Mouse (Mus musculus): ENCODE measurements around the gene Tas1r3. TPM values are rescaled to one million over a fixed set of nuclear protein-coding genes. Genes with fewer than 3 reads are reported as not detected.

Gene Tas1r3
- total RNA-seq, 1 experiment = 0.40 TPM

DNA sequence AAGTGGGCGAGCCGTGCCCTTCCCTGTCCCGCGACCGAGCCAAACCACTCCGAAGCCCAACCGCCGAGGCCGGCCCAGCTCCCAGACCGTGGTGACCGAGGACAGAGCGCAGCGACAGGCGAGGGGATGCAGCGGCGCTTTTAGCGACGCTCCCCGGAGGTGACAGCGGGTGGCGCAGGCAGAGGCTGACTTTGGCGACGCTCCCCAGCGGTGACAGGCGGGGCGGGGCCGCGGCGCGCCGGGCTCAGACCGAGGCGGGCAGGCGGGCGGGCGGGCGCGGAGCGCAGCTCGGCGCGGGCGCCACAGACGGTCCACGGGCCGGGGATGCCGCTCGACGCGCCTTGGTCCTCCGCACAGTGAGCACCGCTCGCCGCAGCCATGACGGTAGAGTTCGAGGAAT, 28.9 kb upstream of the Tas1r3 start:
- H3K9me3 ChIP-seq (ENCODE audit: control insufficient read depth, insufficient read depth, low read depth, low read length) = no peaks in the 10 kb centered on the region
- no peak for TF ChIP-seq ZC3H11A (IDR thresholded peaks at IDR 0.05; ENCODE audit: borderline replicate concordance, low read depth, low read length)
- in situ Hi-C loops (cut with MboI; ENCODE audit: low sequenced_read_pairs in 2 of 2, unreplicated experiment in 2 of 2) = no loop called here
- peaks cover 27% of the 10 kb centered on the region for H3K36me3 ChIP-seq (ENCODE audit: control insufficient read depth, insufficient read depth, low read length, poor library complexity, severe bottlenecking)
- peak overlapping the region; percentile 89 to 90 for H3K4me3 ChIP-seq (ENCODE audit: insufficient read depth in 1 of 2, low read depth in 1 of 2, low read length in 2 of 2, poor library complexity in 1 of 2, severe bottlenecking in 1 of 2)
- peaks cover 12 to 17% of the 10 kb centered on the region in 2 experiments for H3K4me1 ChIP-seq (ENCODE audit: control insufficient read depth in 2 of 2, insufficient read depth in 2 of 2, low read length in 2 of 2, poor library complexity in 1 of 2)
- DNase-seq (ENCODE audit: low read depth, low spot score) = peak; percentile 40
- peak overlapping the region; percentile 80 for H3K9ac ChIP-seq (ENCODE audit: insufficient read depth, low read depth, low read length, poor library complexity, severe bottlenecking)
- peak overlapping the region; percentile 36; the same call in 1 of the 2 replicates for H3K27ac ChIP-seq (ENCODE audit: insufficient read depth, low read depth, low read length, poor library complexity, severe bottlenecking)

- in situ Hi-C loops (cut with MboI; ENCODE audit: low sequenced_read_pairs in 2 of 2, unreplicated experiment in 2 of 2) = no loop called here
- TF ChIP-seq ZC3H11A (IDR thresholded peaks at IDR 0.05; ENCODE audit: borderline replicate concordance, low read depth, low read length) (no peak), CHD2 (IDR thresholded peaks at IDR 0.05; ENCODE audit: low read depth, low read length) (0 out of 2 replicates have a peak, but pooled peaks have one; percentile 33), HCFC1 (IDR thresholded peaks at IDR 0.05; ENCODE audit: borderline replicate concordance, insufficient read depth, low read length) (peak; percentile 63; the same call in 1 of the 2 replicates), ZNF384 (IDR thresholded peaks at IDR 0.05; ENCODE audit: low read depth, low read length) (no peak), MAFK (IDR thresholded peaks at IDR 0.05; ENCODE audit: insufficient read depth, low read depth, low read length) (no peak)
- Histone ChIP-seq H3K4me3 (ENCODE audit: insufficient read depth in 1 of 2, low read depth in 1 of 2, low read length in 2 of 2, poor library complexity in 1 of 2, severe bottlenecking in 1 of 2) (peak within 1 kb of the TSS; percentile 89 to 90), H3K4me1 (ENCODE audit: control insufficient read depth in 2 of 2, insufficient read depth in 2 of 2, low read length in 2 of 2, poor library complexity in 1 of 2) (peaks cover 12 to 17% of the 10 kb centered on the region in 2 experiments), H3K27ac (ENCODE audit: insufficient read depth, low read depth, low read length, poor library complexity, severe bottlenecking) (peak within 1 kb of the TSS; percentile 36), H3K36me3 (ENCODE audit: control insufficient read depth, insufficient read depth, low read length, poor library complexity, severe bottlenecking) (peaks cover 32% of the 10 kb centered on the region), H3K9me3 (ENCODE audit: control insufficient read depth, insufficient read depth, low read depth, low read length) (no peaks in the 10 kb centered on the region), H3K9ac (ENCODE audit: insufficient read depth, low read depth, low read length, poor library complexity, severe bottlenecking) (peak within 1 kb of the TSS; percentile 80)
- DNase-seq (ENCODE audit: low read depth, low spot score) = peak; percentile 90
Observed at GRCm38 (mm10) chr4:155891551-155892001, 28.4 kb upstream of the Tas1r3 start, which contains the start of the genes Pusl1 and Acap3. Gene Pusl1 (minus strand): TSS chr4:155891781. Gene Acap3 (plus strand): TSS chr4:155891822.

DNA sequence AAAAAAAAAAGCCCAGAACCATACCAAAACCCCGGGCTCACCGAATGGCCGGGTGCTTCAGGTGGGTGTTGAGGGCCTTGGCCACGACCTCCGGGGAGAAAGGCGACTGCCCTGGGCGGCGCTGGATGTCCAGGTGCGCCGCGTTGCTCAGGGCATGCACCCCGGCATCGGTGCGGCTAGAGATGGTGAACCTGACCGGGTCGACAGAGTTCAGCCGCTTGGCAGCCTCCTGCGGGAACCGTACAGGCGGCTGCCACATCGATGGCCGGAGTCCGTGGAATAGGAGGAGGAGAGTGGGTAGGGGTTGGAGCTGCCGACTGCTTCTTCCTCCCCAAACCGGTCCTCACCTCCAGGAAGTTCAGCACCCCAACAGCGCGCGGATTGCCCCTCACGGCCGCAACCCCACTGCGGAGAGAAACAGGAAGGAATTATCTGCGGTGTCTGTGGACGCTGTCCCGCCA, 27.9 kb upstream of the Tas1r3 start:
- no peak for DNase-seq (ENCODE audit: low read depth, low spot score)
- H3K4me1 ChIP-seq (ENCODE audit: control insufficient read depth in 2 of 2, insufficient read depth in 2 of 2, low read length in 2 of 2, poor library complexity in 1 of 2) = peaks cover 12 to 17% of the 10 kb centered on the region in 2 experiments
- H3K9ac ChIP-seq (ENCODE audit: insufficient read depth, low read depth, low read length, poor library complexity, severe bottlenecking) = peak overlapping the region; percentile 80
- H3K4me3 ChIP-seq (ENCODE audit: insufficient read depth in 1 of 2, low read depth in 1 of 2, low read length in 2 of 2, poor library complexity in 1 of 2, severe bottlenecking in 1 of 2) = peak overlapping the region; percentile 89 to 90
- peaks cover 34% of the 10 kb centered on the region for H3K36me3 ChIP-seq (ENCODE audit: control insufficient read depth, insufficient read depth, low read length, poor library complexity, severe bottlenecking)
- in situ Hi-C loops (cut with MboI; ENCODE audit: low sequenced_read_pairs in 2 of 2, unreplicated experiment in 2 of 2) = no loop called here
- peak overlapping the region; percentile 22; the same call in 1 of the 2 replicates for H3K27ac ChIP-seq (ENCODE audit: insufficient read depth, low read depth, low read length, poor library complexity, severe bottlenecking)
- TF ChIP-seq MAFK (IDR thresholded peaks at IDR 0.05; ENCODE audit: insufficient read depth, low read depth, low read length) = no peak
- TF ChIP-seq CHD2 (IDR thresholded peaks at IDR 0.05; ENCODE audit: low read depth, low read length) = no peak
- TF ChIP-seq HCFC1 (IDR thresholded peaks at IDR 0.05; ENCODE audit: borderline replicate concordance, insufficient read depth, low read length) = no peak
- no peak for TF ChIP-seq ZNF384 (IDR thresholded peaks at IDR 0.05; ENCODE audit: low read depth, low read length)
- TF ChIP-seq ZC3H11A (IDR thresholded peaks at IDR 0.05; ENCODE audit: borderline replicate concordance, low read depth, low read length) = no peak
- H3K9me3 ChIP-seq (ENCODE audit: control insufficient read depth, insufficient read depth, low read depth, low read length) = no peaks in the 10 kb centered on the region

GRCm38 (mm10) chr4:155889316-155889715, 26.2 kb upstream of the Tas1r3 start:
- no peak overlapping the region for H3K4me3 ChIP-seq (ENCODE audit: insufficient read depth in 1 of 2, low read depth in 1 of 2, low read length in 2 of 2, poor library complexity in 1 of 2, severe bottlenecking in 1 of 2)
- no peak for DNase-seq (ENCODE audit: low read depth, low spot score)
- peaks cover 10 to 12% of the 10 kb centered on the region in 2 experiments for H3K4me1 ChIP-seq (ENCODE audit: control insufficient read depth in 2 of 2, insufficient read depth in 2 of 2, low read length in 2 of 2, poor library complexity in 1 of 2)
- H3K9me3 ChIP-seq (ENCODE audit: control insufficient read depth, insufficient read depth, low read depth, low read length) = no peaks in the 10 kb centered on the region
- in situ Hi-C loops (cut with MboI; ENCODE audit: low sequenced_read_pairs in 2 of 2, unreplicated experiment in 2 of 2) = no loop called here
- H3K27ac ChIP-seq (ENCODE audit: insufficient read depth, low read depth, low read length, poor library complexity, severe bottlenecking) = no peak overlapping the region
- TF ChIP-seq ZC3H11A (IDR thresholded peaks at IDR 0.05; ENCODE audit: borderline replicate concordance, low read depth, low read length) = no peak
- TF ChIP-seq HCFC1 (IDR thresholded peaks at IDR 0.05; ENCODE audit: borderline replicate concordance, insufficient read depth, low read length) = no peak
- TF ChIP-seq ZNF384 (IDR thresholded peaks at IDR 0.05; ENCODE audit: low read depth, low read length) = no peak
- no peak for TF ChIP-seq CHD2 (IDR thresholded peaks at IDR 0.05; ENCODE audit: low read depth, low read length)
- TF ChIP-seq MAFK (IDR thresholded peaks at IDR 0.05; ENCODE audit: insufficient read depth, low read depth, low read length) = no peak
- no peak overlapping the region for H3K9ac ChIP-seq (ENCODE audit: insufficient read depth, low read depth, low read length, poor library complexity, severe bottlenecking)
- peaks cover 46% of the 10 kb centered on the region for H3K36me3 ChIP-seq (ENCODE audit: control insufficient read depth, insufficient read depth, low read length, poor library complexity, severe bottlenecking)

Measured in ES-E14 (cell line).